In genomic region chr5:74801946-74802345, GRCm38 (mm10) we compare ENCODE assay signal across 19 mouse cellular contexts.
"Had no signal": no experiment of that assay in that cellular context is flagged by ENCODE, and none has a peak within 500 bp of the region (broad histone marks: within the 10 kb centered on the region; RNA-seq: fewer than 3 reads in every experiment).

No protein-coding gene starts in this region.

- ATAC-seq: liver, postnatal 0 days; lung, postnatal 0 days; midbrain, embryonic 15.5 days had no signal

- H3K9ac ChIP-seq: liver, embryonic 13.5 days; liver, embryonic 15.5 days; liver, postnatal 0 days; lung, embryonic 15.5 days; midbrain, embryonic 12.5 days; midbrain, embryonic 15.5 days; neural tube, embryonic 12.5 days had no signal

- H3K4me3 ChIP-seq: liver, embryonic 13.5 days; liver, embryonic 15.5 days; lung, embryonic 15.5 days; megakaryocyte, embryonic 14.5 days; midbrain, embryonic 12.5 days; midbrain, embryonic 15.5 days; neural tube, embryonic 12.5 days had no signal

- H3K27ac ChIP-seq: liver, embryonic 13.5 days; liver, embryonic 15.5 days; lung, embryonic 15.5 days; macrophage; midbrain, embryonic 12.5 days; midbrain, embryonic 15.5 days; neural tube, embryonic 12.5 days had no signal

- H3K36me3 ChIP-seq: liver, embryonic 13.5 days; liver, embryonic 15.5 days; lung, embryonic 15.5 days; midbrain, embryonic 12.5 days; midbrain, embryonic 15.5 days; neural tube, embryonic 12.5 days had no signal

- H3K9me3 ChIP-seq: liver, embryonic 13.5 days; liver, embryonic 15.5 days; lung, embryonic 15.5 days; megakaryocyte, embryonic 14.5 days; midbrain, embryonic 12.5 days; midbrain, embryonic 15.5 days; neural tube, embryonic 12.5 days had no signal

- H3K4me2 ChIP-seq: liver, embryonic 11.5 days; liver, embryonic 13.5 days; liver, embryonic 15.5 days; lung, embryonic 15.5 days; midbrain, embryonic 12.5 days; midbrain, embryonic 15.5 days; neural tube, embryonic 12.5 days had no signal

- H3K27me3 ChIP-seq: liver, embryonic 13.5 days; liver, embryonic 15.5 days had no signal

- DNase-seq: liver; liver, embryonic 13.5 days; liver, postnatal 0 days; lung, adult 2 months; lung, postnatal 36 days; retina, postnatal 1 day; right cerebral cortex, adult 18-20 months; right cerebral cortex, postnatal 25 days; right cerebral cortex, postnatal 4 days; spleen, adult 18-20 months had no signal

- H3K4me1 ChIP-seq: liver, embryonic 13.5 days; liver, embryonic 15.5 days; lung, embryonic 15.5 days; megakaryocyte, embryonic 14.5 days; midbrain, embryonic 12.5 days; midbrain, embryonic 15.5 days had no signal
